Mouse (Mus musculus) leukemia stem cell, adult 10-12 weeks (primary cell): Measurements from ENCODE around the gene Vmn1r87. TPM values are rescaled to one million over a fixed set of nuclear protein-coding genes. Genes with fewer than 3 reads are reported as not detected.

ENCODE experiments used
- polyA plus RNA-seq: library from polyadenylated mRNA; stranded (reverse); fragments of >175 nt; gene quantifications from 2 replicates; pipeline ENCODE4 v1.2.3, GENCODE M21; 2012; ENCODE audit warnings: low replicate concordance

The Vmn1r87 gene
- polyA plus RNA-seq, result not detected in 2 replicates

DNA sequence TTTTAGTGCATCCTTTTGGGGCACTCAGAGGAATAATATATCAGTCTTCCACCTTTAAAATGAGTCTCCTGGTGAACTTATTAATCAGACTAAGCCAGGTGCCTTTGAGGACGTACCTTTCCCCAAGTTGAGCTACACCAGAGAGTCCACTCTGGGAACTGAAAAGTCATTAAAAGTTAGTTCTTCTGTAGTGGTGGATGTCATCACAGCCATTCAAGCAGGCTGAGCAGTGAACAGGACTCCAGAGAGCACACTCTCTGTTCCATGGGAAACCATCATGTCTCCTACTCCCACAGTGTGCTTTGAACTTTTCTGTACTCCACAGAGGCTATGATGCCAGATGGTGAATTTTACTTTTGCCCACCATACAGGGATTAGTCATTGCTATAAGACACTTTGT lies at the start of gene Vmn1r87:
TSS of gene Vmn1r87 (minus strand) at position 101 of the 400 bp plus-strand sequence.

DNA sequence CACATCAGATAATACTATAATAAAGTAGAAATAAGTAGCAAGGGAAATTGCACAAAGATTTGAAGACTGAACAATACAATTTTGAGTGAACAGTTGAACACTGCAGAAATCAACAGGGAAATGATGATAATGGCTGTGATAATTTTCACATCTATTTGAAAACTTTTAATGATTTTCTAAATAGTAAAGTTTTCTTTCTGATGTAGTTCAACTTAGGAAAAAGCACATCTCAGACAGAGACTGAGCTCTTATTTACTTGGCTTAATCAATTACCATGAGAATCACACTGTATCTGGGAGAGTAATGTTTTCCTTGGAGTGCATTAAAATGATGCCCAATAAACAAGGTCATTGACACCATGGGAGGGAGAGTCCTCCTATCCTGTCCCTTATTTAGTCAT lies 19.3 kb upstream of the Vmn1r87 start, which contains the start of gene Vmn1r88:
TSS of gene Vmn1r88 (plus strand) at position 301 of the 400 bp plus-strand sequence.

DNA sequence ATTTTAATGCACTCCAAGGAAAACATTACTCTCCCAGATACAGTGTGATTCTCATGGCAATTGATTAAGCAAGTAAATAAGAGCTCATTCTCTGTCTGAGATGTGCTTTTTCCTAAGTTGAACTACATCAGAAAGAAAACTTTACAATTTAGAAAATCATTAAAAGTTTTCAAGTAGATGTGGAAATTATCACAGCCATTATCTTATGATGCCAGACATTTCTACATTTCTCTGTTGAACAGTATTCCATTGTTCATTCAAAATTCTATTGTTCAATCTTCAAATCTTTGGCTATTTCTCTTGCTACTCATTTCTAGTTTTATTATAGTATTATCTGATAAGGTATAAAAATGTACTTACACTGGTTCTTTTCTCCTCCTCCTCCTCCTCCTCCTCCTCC lies 20.1 kb downstream of the Vmn1r87 start, which contains the start of gene Vmn1r86:
TSS of gene Vmn1r86 (minus strand) at position 101 of the 400 bp plus-strand sequence.

DNA sequence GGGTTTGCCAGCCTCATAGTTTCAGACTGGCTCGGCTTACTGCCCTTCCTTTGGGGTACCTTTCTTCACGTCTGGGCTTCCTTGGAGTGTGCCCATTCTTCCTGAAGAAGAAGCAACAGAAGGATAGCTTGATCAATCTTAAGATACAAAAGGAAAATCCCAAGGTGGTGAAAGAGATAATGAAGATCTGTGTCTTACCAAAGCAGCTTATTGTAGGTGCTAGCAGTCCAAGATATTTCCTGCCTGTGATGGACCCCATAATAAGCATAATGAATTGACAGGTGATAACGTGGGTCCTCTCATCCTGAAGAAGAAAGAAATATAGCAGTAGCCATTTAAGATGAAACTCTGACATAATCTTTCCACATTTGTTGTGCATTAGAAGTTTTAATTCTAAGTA lies 44.9 kb downstream of the Vmn1r87 start, which contains the start of gene Vmn1r85:
TSS of gene Vmn1r85 (minus strand) at position 101 of the 400 bp plus-strand sequence.

Other genes starting within 250 kb of the Vmn1r87 start
- 1.0 and 5.7 TPM in 2 replicates for gene Zscan22, start 242.3 kb downstream of the Vmn1r87 start, polyA plus RNA-seq
- 253 and 1,360 TPM in 2 replicates for gene Rps5, start 217.9 kb downstream of the Vmn1r87 start, polyA plus RNA-seq
- gene Rnf225, start 212.7 kb downstream of the Vmn1r87 start, polyA plus RNA-seq, result 3.4 TPM in 2 replicates
- 11.5 and 14.8 TPM in 2 replicates for gene Zfp324, start 174.3 kb downstream of the Vmn1r87 start, polyA plus RNA-seq
- gene Zfp446, start 162.3 kb downstream of the Vmn1r87 start, polyA plus RNA-seq, result 6.8 and 12.0 TPM in 2 replicates
- not detected in 2 replicates for gene Slc27a5, start 142.0 kb downstream of the Vmn1r87 start, polyA plus RNA-seq
- gene Trim28, start 141.0 kb downstream of the Vmn1r87 start, polyA plus RNA-seq, result 64.0 and 158 TPM in 2 replicates
- gene Zbtb45, start 130.1 kb downstream of the Vmn1r87 start, polyA plus RNA-seq, result 143 and 179 TPM in 2 replicates
- gene Chmp2a, start 105.3 kb downstream of the Vmn1r87 start, polyA plus RNA-seq, result 29.9 and 190 TPM in 2 replicates
- 107 and 227 TPM in 2 replicates for gene Ube2m, start 101.9 kb downstream of the Vmn1r87 start, polyA plus RNA-seq
- 2.6 and 3.3 TPM in 2 replicates for gene Mzf1, start 85.4 kb downstream of the Vmn1r87 start, polyA plus RNA-seq
- not detected in 2 replicates for gene Vmn1r85, start 45.0 kb downstream of the Vmn1r87 start, polyA plus RNA-seq
- 0.03 TPM in 1 of 2 replicates, not detected in the other for gene Vmn1r86, start 20.2 kb downstream of the Vmn1r87 start, polyA plus RNA-seq
- not detected in 2 replicates for gene Vmn1r88, start 19.4 kb upstream of the Vmn1r87 start, polyA plus RNA-seq
- not detected in 2 replicates for gene Vmn1r89, start 72.9 kb upstream of the Vmn1r87 start, polyA plus RNA-seq
- gene Lig1, start 137.1 kb upstream of the Vmn1r87 start, polyA plus RNA-seq, result 28.6 and 54.1 TPM in 2 replicates
- 0.47 and 1.3 TPM in 2 replicates for gene Zswim9, start 138.6 kb upstream of the Vmn1r87 start, polyA plus RNA-seq
- gene Pla2g4c, start 184.5 kb upstream of the Vmn1r87 start, polyA plus RNA-seq, result 1.1 TPM in 1 of 2 replicates, not detected in the other